Mouse (Mus musculus): Measurements from ENCODE around the gene Slc52a3.

The Slc52a3 gene

GRCm38 (mm10) chr2:151996229-151997189 is at the start of gene Slc52a3:
Gene Slc52a3 (plus strand): TSS chr2:151996511.
- DNase-seq (ENCODE audit: low spot score), result peak; percentile 91

- DNase-seq (ENCODE audit: low spot score), result no peak
Observed at GRCm38 (mm10) chr2:151947617-151948016, 48.7 kb upstream of the Slc52a3 start.

- DNase-seq (ENCODE audit: low spot score), result no peak
Observed at GRCm38 (mm10) chr2:151948311-151948710, 48.0 kb upstream of the Slc52a3 start.

DNA sequence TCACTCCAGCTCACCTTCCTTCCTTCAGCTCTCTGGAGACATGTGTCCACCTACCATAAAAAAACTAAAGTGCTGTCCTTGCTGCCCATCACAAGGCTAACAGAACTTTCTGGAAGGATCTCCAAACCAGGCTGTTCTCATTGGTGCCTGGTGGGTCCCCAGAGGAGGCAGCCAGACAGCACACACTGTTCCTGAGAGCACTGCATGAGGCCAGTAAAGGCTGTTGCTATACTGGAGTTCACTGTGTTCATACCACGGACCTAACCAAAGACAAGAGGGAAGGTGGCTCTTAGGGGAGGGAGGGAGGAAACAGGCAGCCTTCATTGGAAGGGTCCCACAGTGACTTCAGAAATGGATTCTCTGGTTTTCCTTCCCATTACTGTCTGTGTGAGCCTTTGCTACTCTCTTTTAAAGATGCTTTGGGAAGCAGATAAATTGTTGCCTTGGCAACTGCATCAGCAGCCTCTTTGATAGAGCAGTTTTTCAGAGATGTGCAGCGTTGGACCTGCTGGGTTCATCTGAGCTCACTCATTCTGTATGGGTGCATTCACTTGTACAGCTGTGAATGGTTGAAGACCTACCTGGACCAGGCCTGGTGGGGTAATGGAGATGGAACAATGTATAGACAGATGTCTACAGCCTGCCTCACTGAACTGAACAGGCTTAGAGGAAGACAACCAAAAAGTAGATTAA is 47.1 kb upstream of the Slc52a3 start:
- DNase-seq (ENCODE audit: low spot score), result no peak

- DNase-seq (ENCODE audit: low spot score), result no peak
Observed at GRCm38 (mm10) chr2:151953665-151954064, 42.6 kb upstream of the Slc52a3 start.

- DNase-seq (ENCODE audit: low spot score), result no peak
Observed at GRCm38 (mm10) chr2:151956500-151957137, 39.7 kb upstream of the Slc52a3 start.

GRCm38 (mm10) chr2:151959274-151959673 is 37.0 kb upstream of the Slc52a3 start:
- no peak for DNase-seq (ENCODE audit: low spot score)

GRCm38 (mm10) chr2:151961284-151962196 is 34.8 kb upstream of the Slc52a3 start:
- DNase-seq (ENCODE audit: low spot score), result no peak

GRCm38 (mm10) chr2:151962474-151962873 is 33.8 kb upstream of the Slc52a3 start:
- DNase-seq (ENCODE audit: low spot score), result peak; percentile 49

GRCm38 (mm10) chr2:151963319-151963718 is 33.0 kb upstream of the Slc52a3 start:
- no peak for DNase-seq (ENCODE audit: low spot score)

DNA sequence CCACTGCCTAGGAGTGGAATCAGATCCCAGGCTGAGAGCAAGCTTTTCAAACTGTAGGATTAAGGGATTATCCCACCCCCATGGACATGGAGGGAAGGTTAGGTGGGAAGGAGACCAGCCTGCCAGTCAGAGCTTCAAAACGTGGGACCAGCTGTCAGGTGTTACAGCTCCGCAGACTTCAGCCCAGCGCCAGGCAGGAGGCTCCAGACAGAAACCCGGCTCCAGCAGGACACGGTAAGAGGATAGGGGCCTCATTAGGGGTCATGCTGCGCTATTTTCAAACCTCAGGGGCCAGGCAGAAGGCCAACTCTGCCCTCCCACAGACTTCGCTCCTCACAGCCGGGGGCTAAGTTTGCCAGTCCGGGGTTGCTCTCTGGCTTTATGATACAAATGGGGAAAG is 32.3 kb upstream of the Slc52a3 start:
- DNase-seq (ENCODE audit: low spot score), result no peak

DNA sequence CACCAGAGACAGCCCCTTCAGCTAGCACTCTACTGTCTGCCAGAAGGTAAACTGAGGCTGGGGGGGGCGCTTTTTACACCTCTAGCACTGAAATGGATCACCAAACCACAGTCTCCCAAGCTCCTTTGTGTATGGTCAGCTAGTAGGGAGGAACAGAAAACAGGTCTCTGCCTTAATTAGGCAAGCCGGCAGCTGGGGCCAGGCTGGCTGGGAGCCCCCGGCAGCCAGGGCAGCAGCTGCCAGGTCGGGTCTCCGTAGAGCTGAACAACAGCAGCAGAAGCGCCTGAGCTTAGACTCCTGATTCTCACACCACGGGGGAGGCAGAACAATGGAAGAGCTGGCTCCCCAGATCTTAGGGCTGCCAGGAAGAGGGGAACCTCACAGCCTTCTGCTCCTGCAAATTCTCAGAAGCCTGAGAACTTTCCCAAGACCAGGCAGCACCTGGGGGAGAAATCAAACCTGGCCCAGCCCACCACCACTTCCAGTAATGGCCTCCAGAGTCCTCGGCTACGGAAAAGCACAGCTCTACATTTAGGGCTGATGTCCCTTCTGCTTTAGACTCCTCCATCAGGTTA is 29.0 kb upstream of the Slc52a3 start:
- DNase-seq (ENCODE audit: low spot score), result no peak

GRCm38 (mm10) chr2:151967792-151968191 is 28.5 kb upstream of the Slc52a3 start:
- DNase-seq (ENCODE audit: low spot score), result no peak

DNA sequence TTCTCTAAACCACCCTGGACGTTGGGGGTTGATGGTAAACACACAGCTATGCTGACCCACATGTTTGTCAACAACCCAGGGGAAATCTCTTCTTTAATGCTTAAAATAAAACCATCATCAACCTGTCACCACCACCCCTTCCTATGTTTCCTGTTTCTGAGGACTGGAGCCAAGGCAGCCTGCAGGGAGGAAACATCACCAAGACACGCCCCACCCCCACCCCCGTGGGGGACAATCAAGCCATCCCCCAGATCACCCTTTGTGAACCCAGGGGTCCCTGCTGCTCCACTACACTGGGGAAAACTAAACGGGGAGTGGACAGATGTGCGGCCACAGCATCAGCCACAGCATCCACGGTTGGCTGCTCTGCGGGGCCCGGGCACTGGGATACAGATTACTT is 27.9 kb upstream of the Slc52a3 start:
- no peak for DNase-seq (ENCODE audit: low spot score)

GRCm38 (mm10) chr2:151968986-151969385 is 27.3 kb upstream of the Slc52a3 start:
- no peak for DNase-seq (ENCODE audit: low spot score)

- DNase-seq (ENCODE audit: low spot score), result no peak
Observed at GRCm38 (mm10) chr2:151969396-151969795, 26.9 kb upstream of the Slc52a3 start.

GRCm38 (mm10) chr2:151970191-151971172 is 25.8 kb upstream of the Slc52a3 start:
- peak; percentile 64 for DNase-seq (ENCODE audit: low spot score)

GRCm38 (mm10) chr2:151971748-151972147 is 24.6 kb upstream of the Slc52a3 start:
- no peak for DNase-seq (ENCODE audit: low spot score)

GRCm38 (mm10) chr2:151972880-151973594 is 23.3 kb upstream of the Slc52a3 start:
- no peak for DNase-seq (ENCODE audit: low spot score)
